Mouse (Mus musculus): ENCODE results near the gene Tmem189.
"Not testable (repeated sequence)": the region's sequence is repeated elsewhere in the genome, so short reads cannot be mapped to it uniquely, and the experiment has no call there.

The Tmem189 gene

DNA sequence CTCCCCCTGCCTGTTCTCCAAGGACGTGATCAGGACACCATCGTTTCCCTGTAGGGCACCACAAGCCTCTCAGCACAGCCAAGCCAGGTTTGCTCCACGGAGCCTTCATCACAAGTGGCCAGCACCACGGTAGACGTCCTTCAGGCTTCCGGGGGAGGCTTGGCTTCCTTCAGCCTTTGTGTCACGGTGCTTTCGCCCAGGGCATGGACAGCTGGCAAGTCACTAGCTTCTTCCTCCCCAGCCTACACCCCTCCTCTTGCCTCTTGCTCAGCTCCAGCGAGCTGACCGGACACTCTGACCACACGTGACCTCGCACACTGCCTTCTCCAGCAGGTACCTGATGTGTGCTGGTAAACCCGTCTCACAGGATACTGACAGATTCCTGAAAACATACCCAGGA is 67.3 kb downstream of the Tmem189 start:
- no peak for DNase-seq (ENCODE audit: low spot score in 2 of 2)

DNA sequence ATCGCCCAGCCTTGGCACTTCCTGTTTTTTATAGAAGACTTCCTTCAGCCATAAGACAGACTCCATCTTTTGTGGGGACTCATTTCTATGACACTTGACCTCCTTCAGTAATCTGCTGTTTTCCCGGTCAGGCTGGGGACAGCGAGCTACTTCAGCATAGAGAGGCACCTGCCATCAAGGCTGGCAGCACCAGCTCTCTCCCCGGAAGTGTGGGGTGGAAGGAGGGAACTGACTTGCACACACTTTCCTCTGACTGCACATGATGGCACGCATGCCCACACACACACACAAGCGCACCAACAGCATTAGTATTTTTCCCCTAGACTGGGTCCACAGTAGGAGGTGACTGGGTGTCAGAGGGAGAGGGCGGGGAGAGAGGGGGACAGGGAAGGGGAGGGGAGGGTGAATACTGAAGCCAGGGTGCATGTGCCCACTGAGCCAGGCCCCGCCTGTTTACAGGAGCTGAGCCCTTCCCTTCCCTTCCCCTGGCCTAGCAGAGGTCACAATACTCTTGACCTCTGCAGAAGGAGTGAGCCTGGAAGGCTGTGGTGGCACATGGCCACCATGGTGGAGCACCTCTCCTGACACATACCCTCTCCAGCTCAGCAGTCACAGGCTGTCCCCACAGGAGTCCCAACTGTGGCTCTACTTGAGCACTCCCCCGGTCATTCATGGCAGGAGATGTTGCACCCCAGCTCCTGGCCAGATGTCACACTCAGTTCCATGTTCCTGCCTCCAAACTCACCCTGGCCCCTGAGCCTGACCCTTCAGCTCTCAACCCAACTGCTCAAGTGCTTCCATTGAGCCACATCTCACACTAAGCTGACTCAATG is 68.2 kb downstream of the Tmem189 start:
- no peak for DNase-seq (ENCODE audit: low spot score in 2 of 2)

DNA sequence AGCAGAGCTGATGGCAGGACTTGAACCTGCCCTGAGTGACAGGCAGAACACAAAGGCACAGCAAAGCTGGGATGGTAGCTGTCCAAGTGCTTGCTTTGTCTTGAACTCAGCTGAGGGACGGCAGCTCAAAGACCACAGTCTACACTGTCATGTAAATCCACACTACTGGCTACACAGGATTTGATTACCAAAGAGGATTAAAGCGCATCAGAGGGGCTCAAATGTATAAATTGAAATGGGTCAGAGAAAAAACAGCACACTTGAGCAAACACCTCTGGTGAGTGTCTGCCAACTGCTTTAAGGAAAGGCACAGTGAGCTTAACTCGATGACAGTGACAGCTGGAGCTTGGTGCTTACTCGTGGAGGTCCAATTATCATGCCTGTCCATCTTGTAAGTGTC is 72.2 kb downstream of the Tmem189 start:
- DNase-seq (ENCODE audit: low spot score in 2 of 2), result no peak

DNA sequence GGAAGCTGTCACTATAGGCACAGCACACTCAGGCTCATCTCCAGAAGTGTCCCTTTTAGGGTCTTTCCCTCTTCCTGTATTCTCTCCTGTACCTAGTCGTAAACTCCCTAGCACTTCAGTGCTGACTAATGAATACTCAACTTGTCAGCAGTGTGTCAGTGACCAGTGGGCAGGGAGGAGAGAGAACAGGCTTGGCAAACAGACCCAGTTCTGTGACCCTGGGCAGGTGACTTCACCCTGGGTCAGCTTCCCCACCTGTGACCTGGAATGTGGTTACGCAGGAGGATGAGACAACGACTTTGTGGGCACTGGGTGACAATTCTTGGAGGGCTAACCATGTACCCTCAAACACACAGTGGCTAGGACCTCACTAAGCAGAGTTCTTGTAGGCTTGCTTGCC is 72.6 kb downstream of the Tmem189 start:
- no peak for DNase-seq (ENCODE audit: low spot score in 2 of 2)

DNA sequence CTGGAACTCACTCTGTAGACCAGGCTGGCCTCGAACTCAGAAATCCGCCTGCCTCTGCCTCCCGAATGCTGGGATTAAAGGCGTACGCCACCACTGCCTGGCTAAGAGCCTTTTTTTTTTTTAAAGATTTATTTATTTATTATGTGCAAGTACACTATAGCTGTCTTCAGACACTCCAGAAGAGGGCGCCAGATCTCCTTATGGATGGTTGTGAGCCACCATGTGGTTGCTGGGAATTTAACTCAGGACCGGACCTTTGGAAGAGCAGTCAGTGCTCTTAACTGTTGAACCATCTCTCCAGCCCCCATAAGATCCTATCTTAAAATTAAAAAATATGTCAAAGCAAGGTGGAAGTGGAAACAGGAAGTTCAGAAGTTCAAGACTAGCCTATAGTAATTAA is 76.3 kb downstream of the Tmem189 start:
- not testable (repeated sequence) for DNase-seq (ENCODE audit: low spot score in 2 of 2)

DNA sequence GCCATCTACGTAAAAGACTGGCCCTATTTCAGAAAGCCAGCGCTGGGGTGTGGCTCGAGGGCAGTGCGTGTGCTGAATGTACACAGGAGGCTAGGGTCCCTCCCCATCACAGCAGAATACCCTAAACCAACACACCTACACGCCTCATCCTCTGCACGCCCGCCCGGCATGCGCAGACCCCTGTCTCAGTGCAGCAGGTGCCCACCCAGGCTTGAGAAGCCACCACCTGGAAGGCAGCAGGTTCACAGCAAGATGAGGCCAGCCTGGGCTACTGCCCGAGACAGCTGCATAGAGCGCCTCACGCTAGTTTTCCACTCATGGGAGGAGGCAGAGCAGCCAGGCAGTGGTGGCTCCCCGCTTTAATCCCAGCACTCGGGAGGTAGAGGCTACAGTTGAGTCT is 77.5 kb downstream of the Tmem189 start:
- no peak for DNase-seq (ENCODE audit: low spot score in 2 of 2)

DNA sequence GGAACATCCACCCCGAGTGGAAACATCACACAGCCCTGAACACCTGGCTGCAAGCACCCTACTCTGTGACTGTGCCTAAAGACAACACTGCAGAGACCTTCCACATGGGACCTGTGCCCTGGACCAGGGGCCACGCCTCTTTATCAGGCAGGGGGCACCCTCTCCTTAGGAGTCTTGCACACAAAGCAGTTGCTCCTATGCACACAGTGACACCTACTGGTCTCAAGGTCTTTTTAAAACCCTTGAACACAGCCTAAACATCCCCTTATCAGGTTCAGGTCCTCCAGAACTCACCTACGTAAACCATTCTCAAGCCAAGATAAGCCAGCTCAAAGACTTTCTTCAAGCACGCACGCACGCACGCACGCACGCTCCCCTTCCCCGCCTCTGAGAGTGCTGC is 78.3 kb downstream of the Tmem189 start:
- DNase-seq (ENCODE audit: low spot score in 2 of 2), result no peak

DNA sequence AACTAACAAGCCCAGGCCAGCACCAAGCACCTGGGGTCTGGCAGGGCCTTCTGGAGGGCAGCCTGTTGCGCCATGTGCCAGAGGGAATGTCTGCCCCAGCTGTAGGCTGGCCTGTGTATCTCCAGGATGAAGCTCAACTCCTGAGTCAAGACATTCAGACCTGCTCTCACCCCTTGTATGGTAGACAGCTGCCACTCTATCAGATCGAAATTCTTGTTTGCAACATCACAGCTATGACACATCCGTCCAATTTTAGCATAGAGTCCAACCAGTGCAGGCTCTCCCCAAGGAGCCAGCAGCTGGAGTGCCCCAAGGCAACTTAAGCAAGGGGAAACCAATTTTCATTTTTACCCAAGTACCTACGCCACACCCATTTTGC is 82.9 kb downstream of the Tmem189 start:
- no peak for DNase-seq (ENCODE audit: low spot score in 2 of 2)

DNA sequence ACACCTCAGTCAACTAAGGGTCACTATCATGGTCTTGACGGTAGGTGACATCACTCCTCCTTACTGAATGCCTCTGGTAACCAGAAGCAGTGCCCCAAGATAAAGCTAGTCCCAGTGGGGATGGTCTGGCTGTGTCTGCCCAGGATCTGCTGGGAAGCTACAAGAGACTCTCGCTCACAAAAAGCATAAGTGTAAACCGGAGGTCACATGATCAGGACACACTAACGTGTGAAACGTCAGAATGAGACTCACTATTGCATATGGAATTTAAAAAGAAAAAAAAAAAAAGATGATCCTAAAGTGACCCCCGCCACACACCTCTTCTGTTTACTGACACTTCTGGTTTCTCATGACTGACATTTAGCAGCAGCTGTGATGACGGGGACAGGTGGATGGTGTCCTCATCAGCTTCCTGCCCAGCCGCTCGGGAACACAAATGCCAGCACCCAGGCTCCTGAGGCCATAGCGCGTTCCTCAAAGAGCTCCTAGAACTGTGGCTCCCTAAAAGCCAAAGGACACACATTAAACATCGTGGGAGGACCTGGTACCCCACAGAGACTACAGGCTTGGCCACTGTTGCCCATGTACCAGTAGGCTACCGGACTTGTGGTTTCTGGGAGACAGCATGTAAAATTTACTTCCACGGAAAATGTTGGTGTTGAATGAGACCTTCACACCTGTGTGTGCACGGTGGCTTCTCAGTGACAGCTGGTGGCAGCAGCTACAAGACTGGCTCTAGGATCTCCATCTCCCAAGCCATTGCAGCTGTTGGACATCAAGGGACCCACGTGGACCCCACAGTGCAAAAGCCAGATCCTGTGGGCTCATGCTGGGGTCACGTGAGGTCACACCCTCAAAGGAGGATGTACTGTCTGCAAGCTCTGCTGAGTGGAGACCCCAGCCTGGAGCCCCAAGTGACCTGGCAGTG is 83.5 kb downstream of the Tmem189 start:
- no peak for DNase-seq (ENCODE audit: low spot score in 2 of 2)

DNA sequence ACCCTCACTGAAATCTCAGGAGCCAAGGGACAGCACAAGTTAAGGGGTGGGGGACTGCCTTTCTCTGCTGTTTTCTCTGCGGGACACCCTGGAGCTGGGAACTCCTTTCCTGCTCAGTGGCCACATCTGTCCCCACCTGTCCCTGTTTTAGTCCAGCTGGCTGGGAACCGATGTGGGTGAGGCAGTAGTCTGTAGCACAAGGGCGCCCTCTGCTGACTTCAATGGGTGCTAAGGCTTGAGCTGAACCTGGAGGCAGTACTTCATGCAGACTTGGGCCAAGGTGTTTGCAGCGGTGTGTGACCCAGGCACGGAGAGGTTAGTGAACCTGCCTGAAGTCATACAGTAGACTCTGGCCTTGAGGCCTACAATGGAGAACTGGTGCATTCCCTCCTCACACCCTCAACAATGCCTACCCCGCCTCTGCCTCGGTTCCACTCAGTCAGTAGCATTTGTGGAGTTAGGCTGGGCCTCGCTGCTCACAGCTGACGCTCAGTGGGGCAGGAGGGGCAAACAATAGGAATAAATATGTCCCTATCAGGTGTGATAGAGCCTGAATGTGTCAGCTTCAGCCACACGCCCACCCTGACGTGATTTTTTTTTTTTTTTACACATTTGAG is 84.3 kb downstream of the Tmem189 start:
- peak; percentile 82 to 89 for DNase-seq (ENCODE audit: low spot score in 2 of 2)

DNA sequence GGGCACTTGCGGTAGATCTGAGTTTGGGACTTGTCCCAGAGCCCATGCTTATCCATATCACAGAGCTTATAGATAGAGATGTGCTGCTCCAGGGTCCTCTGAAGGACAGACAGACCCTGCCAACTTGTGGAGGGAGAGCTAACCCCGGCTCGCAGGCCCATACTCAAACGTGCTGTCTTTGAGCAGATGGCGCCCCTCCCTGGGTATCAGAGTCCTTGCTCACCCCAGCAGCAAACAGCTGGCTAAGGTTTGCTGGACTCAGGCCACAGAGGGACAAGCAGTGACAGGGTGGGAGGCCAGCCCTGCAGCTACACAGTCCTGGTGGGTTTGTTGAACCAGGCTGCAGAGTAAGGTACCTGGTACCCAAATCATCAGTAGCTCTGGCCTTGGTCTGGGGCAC is 86.6 kb downstream of the Tmem189 start:
- DNase-seq (ENCODE audit: low spot score in 2 of 2), result no peak

DNA sequence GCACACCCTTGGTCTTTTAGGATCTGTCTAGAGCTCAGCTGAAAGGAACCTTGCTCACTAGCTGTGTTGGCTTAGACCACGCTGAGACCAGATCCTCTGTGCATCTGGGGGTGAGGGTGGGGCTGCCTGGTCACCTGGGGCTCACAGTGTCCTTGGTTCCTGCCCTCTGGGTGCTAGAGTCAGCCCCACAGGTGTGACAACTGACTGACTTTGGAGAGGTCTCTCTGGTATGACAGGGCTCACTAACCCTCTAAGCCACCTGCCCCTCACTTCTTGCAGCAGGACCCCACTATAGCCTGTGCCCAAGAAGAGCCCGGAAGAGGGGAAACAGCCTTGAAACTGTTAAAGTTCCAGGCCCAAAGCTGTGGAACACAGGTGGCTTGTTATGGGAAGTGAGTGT is 87.3 kb downstream of the Tmem189 start:
- no peak for DNase-seq (ENCODE audit: low spot score in 2 of 2)

DNA sequence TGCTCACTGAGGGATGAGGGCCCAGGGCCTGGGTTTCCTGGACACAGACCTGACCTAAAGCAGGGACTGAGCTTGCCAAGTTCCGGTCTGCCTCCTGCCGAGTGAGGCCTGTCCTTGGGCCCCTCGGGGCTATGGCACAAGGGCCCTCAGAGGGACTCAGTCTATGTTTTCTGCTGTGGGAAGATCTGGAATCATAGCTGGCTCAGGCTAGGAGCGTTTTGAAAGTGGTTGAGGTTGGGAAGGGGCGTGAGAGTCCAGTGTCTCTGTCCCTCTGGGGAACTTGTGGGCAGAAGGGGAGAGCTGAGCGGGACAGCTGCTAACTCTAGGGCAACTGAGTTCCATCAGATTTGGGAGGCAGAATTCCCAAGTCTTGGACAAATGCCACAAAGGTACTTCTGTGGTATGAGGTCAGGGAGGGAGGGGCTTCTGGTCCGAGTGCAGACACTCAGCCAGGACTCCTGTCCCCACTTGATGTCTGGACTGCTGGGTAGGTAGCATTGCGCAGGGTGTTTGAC is 89.1 kb downstream of the Tmem189 start:
- DNase-seq (ENCODE audit: low spot score in 2 of 2), result no peak

DNA sequence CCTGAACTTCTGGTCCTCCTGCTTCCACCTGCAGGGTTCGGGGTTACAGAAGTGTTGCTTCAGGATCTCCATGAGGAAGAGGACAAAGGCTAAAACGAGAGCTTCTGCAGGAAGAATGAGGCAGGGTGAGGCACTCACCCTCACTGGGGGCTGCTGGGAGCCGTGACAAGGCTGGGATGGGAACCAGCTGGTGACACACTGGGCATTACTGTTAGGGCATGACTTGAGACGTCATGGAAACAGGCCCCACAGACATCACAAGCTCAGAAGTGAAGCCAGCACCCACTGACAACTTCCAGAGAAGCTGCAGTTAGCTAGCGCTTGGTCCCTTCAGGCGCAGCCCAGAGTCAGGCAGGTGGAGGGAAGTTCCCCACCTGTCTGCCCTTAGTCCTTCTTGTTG is 89.7 kb downstream of the Tmem189 start:
- DNase-seq (ENCODE audit: low spot score in 2 of 2), result no peak

DNA sequence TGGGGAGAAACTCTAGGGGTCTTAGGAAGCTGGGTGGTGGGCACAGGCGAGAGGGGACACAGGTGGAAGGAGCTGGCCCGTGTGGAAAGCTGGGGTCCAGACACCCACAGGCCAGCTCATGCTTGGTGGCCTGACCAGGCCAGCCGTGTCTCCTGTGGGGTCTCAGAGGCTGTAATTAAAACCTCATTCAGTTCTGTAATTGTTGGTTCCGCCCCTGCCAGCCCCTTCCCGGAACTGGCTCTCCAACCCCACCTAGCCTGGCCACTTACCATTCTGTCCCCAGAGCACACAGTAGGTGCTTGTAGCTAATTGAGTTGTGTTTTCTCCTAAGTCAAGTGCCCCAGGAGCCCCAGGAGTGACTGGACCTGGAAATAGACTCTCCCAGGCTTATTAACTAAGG is 90.4 kb downstream of the Tmem189 start:
- no peak for DNase-seq (ENCODE audit: low spot score in 2 of 2)

DNA sequence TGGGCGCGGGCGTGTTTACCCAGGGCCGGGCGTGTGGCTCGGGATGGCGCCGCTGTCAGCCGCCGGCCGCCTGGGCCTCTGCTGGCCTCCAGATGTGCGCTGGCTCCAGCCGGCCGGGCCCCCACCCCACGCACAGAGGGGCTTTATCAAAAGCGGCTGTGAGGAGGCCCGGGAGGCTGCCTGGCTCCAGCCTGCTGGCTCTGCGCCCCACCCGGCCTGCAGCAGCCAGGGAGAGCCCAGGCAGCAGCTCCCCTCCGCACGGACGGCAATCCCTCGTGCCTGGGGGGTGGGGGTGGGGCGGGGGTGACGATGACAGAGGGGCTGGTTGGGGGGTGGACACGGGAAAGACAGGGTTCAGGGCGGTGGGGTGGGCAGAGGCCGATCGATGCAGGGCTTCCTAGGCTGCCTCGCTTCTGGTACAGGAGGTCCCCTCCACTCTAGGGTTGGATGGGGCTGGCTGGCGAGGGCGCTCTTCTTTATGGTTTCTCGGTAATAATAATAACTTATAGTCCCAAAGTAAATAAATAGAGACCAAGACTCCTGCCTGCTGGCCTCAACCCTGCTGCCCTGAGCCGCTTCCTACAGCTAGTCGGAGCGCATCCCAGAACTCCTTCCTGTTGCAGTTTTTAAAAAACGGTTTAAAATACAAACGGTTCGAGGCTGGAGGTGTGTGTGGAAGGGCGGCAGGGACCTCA is 92.0 kb downstream of the Tmem189 start:
- no peak for DNase-seq (ENCODE audit: low spot score in 2 of 2)

DNA sequence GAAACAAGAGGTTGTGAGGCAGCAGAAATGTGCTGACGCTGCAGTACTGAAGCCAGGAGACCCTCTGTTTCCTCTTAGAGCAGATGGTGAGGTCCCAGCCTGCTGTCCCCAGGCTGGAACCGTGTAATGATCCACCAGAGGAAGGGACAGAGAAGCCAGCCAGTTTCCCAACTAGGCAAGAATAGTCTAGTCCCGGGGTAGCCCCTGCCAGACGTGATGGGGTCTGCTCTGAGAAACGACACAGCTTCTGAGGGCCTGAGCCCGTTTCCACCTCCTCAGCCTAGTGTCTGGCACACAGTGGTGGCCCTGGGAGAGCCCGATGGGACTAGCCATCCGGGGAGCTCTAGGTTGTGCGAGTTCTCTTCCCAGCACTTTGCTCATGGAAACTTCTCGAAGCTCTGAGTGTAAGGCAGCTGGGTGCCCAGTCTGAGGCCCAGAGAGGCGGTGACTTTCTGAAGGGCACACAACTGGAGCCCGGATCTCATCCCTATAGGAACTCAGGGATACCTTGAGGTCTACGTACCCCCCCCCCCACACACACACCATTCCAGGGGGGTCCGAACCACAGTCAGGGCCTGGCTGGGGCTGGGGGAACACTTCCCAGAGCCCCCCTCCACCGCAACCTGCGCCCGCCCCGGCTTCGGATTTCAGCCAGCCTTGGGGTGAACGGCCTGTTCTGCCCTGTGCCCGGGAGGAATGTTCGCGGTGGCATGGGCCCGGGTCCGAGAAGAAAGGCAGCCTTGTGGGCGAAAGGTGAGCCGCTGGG is 92.7 kb downstream of the Tmem189 start:
- no peak for DNase-seq (ENCODE audit: low spot score in 2 of 2)

DNA sequence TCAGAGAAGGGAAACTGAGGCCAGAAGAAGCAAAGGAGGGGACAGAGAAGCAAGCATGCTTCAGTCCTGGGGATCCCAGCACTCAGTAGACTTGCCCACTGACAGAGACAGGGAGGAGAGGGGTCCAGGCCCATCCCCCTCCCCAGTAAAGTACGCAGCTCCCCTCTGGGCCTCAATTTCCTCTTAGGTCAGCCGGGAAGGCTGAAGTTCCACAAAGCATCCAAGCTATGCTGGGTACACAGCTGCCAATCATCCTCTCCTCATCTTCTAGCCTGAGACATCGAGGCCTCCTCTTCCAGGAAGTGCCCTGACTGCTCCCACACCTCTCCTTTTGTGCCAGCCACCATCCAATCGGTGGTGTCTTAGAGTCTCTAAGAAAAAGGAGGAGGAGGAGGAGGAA is 93.4 kb downstream of the Tmem189 start:
- no peak for DNase-seq (ENCODE audit: low spot score in 2 of 2)

DNA sequence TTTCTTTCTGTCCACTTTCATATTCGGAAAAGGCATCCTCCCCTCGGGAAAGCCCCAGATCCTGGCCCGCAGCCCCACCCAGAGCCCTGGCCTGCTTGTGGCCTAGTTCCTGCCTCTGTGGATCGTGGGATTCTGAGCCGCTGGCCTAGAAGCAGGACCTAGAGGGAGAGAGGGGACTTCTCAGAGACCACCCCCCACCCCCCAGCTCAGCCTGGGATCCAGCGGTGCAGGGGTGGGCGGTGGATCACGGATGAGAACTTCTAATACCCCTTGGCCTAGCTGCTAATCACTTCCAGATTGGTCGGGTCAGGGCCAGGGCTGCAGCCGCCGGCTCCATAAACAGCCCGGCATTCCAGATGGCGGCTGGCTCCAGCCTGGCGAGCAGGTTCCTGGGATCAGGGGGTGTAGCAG is 93.9 kb downstream of the Tmem189 start:
- DNase-seq (ENCODE audit: low spot score in 2 of 2), result peak in 1 of 2 experiments; percentile 38

DNA sequence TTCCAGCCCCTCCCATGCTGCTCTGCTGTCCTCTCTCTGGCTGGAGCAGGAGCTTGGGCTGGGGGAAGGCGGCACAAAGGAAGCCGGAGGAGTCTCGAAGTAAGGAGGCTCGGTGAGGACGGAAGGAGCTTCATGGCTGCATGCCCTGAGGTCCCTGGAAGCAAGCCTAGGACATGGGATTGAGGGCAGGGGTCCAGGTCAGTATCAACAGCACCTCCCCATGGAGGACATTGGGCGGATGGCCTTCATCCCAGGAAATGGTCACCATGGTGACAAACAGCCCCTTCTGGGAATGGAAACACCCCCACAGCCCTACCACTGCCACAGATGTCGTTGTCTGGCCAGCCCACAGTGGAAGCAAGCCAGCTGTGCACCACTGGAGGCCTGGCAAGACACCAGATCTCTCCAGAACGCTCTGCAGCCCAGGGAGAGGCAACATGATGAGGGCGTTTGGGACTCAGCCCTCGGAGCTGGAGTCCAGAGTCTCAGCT is 95.1 kb downstream of the Tmem189 start:
- DNase-seq (ENCODE audit: low spot score in 2 of 2), result peak; percentile 48 to 76

All from cerebellum, postnatal 4 days (tissue).